ENCODE assay signal across 11 mouse cellular contexts in the genomic region with DNA sequence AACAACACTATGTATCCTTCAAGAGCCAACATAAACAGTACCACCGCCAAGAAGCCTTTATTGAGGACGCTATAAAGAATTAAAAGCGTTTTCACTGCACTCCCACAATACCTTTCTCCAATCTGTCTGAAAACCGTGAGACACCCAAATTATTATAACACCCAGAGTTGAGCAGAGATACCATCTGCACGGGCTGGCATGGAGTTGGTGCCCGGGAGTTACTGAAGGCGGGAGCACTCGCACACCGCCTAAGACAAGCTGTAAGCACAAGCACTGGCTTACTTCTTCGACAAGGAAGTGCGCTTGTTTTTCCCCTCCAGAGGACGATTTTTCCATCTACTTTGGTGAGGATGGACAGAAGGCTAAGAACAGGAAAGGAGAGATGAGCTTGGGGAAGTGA.
DNase-seq lines count a peak whose midpoint lies in the region; ATAC-seq lines count a peak whose summit lies in the region.
"Had no signal": no experiment of that assay in that cellular context is flagged by ENCODE, and none has a peak within 500 bp of the region (broad histone marks: within the 10 kb centered on the region; RNA-seq: fewer than 3 reads in every experiment).

No protein-coding gene starts in this region.

- intact Hi-C loops in left cerebral cortex, postnatal 10 days (cut with DNase I): no loop called here

- no peak for ATAC-seq in cerebellum, adult (ENCODE audit: insufficient number of reproducible peaks, low FRiP score, low TSS enrichment)
- ATAC-seq: Patski had no signal

- DNase-seq in cerebellum, adult 11-12 months: peak; percentile 31
- DNase-seq in left cerebral cortex, adult 18-20 months (ENCODE audit: low spot score in 2 of 2): peak; percentile 36 to 61
- DNase-seq in left cerebral cortex, postnatal 10 days (ENCODE audit: extremely low spot score in 1 of 2, low spot score in 2 of 2): no peak
- DNase-seq in cerebellum, postnatal 36 days: peak; percentile 11 to 15
- DNase-seq in right cerebral cortex, postnatal 10 days (ENCODE audit: low spot score in 2 of 2): peak; percentile 56 to 66
- no peak for DNase-seq in spleen, postnatal 10 days (ENCODE audit: low spot score in 2 of 2)
- DNase-seq in spleen, adult 18-20 months: no peak
- DNase-seq: heart, adult 2 months; lung, adult 2 months had no signal

Comparison
In these comparisons a context has a peak if more than half of its experiments do, and no peak if none do; other contexts are left out.
1. DNase-seq: peak in cerebellum, adult 11-12 months (single experiment), left cerebral cortex, adult 18-20 months (2 of 2), cerebellum, postnatal 36 days (2 of 2) and right cerebral cortex, postnatal 10 days (2 of 2); none in left cerebral cortex, postnatal 10 days (0 of 2), spleen, postnatal 10 days (0 of 2) and spleen, adult 18-20 months (0 of 2).